Mouse (Mus musculus) ES-E14 (cell line): ENCODE results near the gene Rbl2.

ENCODE experiments used
- CHD2 ChIP-seq: IDR thresholded peaks from 2 replicates; pipeline ENCODE4 v1.6.1; 2014; ENCODE audit warnings: mild to moderate bottlenecking, low read depth, low read length, inconsistent platforms
- HCFC1 ChIP-seq: IDR thresholded peaks from 2 replicates; pipeline ENCODE4 v1.6.1; 2012; ENCODE audit warnings: low read length, inconsistent platforms, borderline replicate concordance; ENCODE audit not compliant: insufficient read depth
- MAFK ChIP-seq: IDR thresholded peaks from 2 replicates; pipeline ENCODE4 v1.6.1; 2014; ENCODE audit warnings: mild to moderate bottlenecking, low read depth, low read length, inconsistent platforms; ENCODE audit not compliant: insufficient read depth
- ZC3H11A ChIP-seq: IDR thresholded peaks from 2 replicates; pipeline ENCODE4 v1.6.1; 2012; ENCODE audit warnings: low read depth, mild to moderate bottlenecking, inconsistent platforms, low read length, borderline replicate concordance
- ZNF384 ChIP-seq: IDR thresholded peaks from 2 replicates; pipeline ENCODE4 v1.6.1; 2012; ENCODE audit warnings: low read depth, low read length, inconsistent platforms

- TF ChIP-seq ZNF384 (no peak), ZC3H11A (no peak), MAFK (no peak), CHD2 (no peak), HCFC1 (no peak)
Measured at GRCm38 (mm10) chr8:91135308-91136181, 65.7 kb downstream of the Rbl2 start.
